Mouse (Mus musculus): ENCODE measurements around the gene Gnb3. TPM values are rescaled to one million over a fixed set of nuclear protein-coding genes. Genes with fewer than 3 reads are reported as not detected.
A peak's percentile ranks its signal among the peaks of the same experiment; 100 is the strongest.

The Gnb3 gene
- polyA plus RNA-seq, 1 experiment from 2014 or later, result 0.53 TPM

- H3K4me2 ChIP-seq (replicated peaks; ENCODE audit: low read depth), result peak within 1 kb of the TSS; percentile 84
- peaks cover 8% of the 10 kb centered on the region for H3K36me3 ChIP-seq (ENCODE audit: control insufficient read depth, insufficient read depth, low read length)
- WGBS, result under 1% methylated on average over 55 of the region's 55 CpGs
- H3K9me3 ChIP-seq (ENCODE audit: control insufficient read depth, low read length), result no peaks in the 10 kb centered on the region
- H3K27ac ChIP-seq (replicated peaks), result peak within 1 kb of the TSS; percentile 90
- peak within 1 kb of the TSS; percentile 66 for H3K4me3 ChIP-seq (ENCODE audit: low read depth, low read length)
- H3K4me1 ChIP-seq (replicated peaks; ENCODE audit: control insufficient read depth, insufficient read depth), result 0 out of 2 replicates have a peak, but pooled peaks cover 2% of the 10 kb centered on the region
- H3K27me3 ChIP-seq (ENCODE audit: control insufficient read depth, insufficient read depth, low read length), result no peaks in the 10 kb centered on the region
- no peak for TF ChIP-seq EP300 (optimal IDR thresholded peaks at IDR 0.05)
- peak; percentile 46 for TF ChIP-seq CTCF (IDR thresholded peaks at IDR 0.05; ENCODE audit: low read depth)
- H3K9ac ChIP-seq (ENCODE audit: low read length), result peak within 1 kb of the TSS; percentile 66
- ATAC-seq (ENCODE audit: low FRiP score, low TSS enrichment) (peak; percentile 95), DNase-seq (ENCODE audit: low spot score) (peak; percentile 99)
Measured at GRCm38 (mm10) chr6:124828868-124829798, 10.9 kb downstream of the Gnb3 start, which contains the start of the genes Usp5 and Cdca3. Gene Usp5, minus strand, starts transcription at chr6:124829484. Gene Cdca3, plus strand, starts transcription at chr6:124829547.

GRCm38 (mm10) chr6:124828101-124828592 lies 11.9 kb downstream of the Gnb3 start:
- peak overlapping the region; percentile 66 for H3K4me3 ChIP-seq (ENCODE audit: low read depth, low read length)
- peak overlapping the region; percentile 76 for H3K27ac ChIP-seq (replicated peaks)
- H3K4me1 ChIP-seq (replicated peaks; ENCODE audit: control insufficient read depth, insufficient read depth), result 0 out of 2 replicates have a peak, but pooled peaks cover 2% of the 10 kb centered on the region
- peak overlapping the region; percentile 83 for H3K4me2 ChIP-seq (replicated peaks; ENCODE audit: low read depth)
- TF ChIP-seq CTCF (IDR thresholded peaks at IDR 0.05; ENCODE audit: low read depth), result no peak; the same call in none of the 2 replicates
- TF ChIP-seq EP300 (optimal IDR thresholded peaks at IDR 0.05), result no peak
- H3K9ac ChIP-seq (ENCODE audit: low read length), result peak overlapping the region; percentile 60
- peaks cover 13% of the 10 kb centered on the region for H3K36me3 ChIP-seq (ENCODE audit: control insufficient read depth, insufficient read depth, low read length)
- whole genome bisulfite sequencing, result 18% methylated on average over 10 of the region's 10 CpGs
- DNase-seq (ENCODE audit: low spot score) (peak; percentile 49), ATAC-seq (ENCODE audit: low FRiP score, low TSS enrichment) (no peak)
- H3K27me3 ChIP-seq (ENCODE audit: control insufficient read depth, insufficient read depth, low read length), result no peaks in the 10 kb centered on the region
- no peaks in the 10 kb centered on the region for H3K9me3 ChIP-seq (ENCODE audit: control insufficient read depth, low read length)

- ATAC-seq (ENCODE audit: low FRiP score, low TSS enrichment) (no peak), DNase-seq (ENCODE audit: low spot score) (no peak)
- peaks cover 50% of the 10 kb centered on the region for H3K36me3 ChIP-seq (ENCODE audit: control insufficient read depth, insufficient read depth, low read length)
- H3K9ac ChIP-seq (ENCODE audit: low read length), result no peak overlapping the region
- TF ChIP-seq CTCF (IDR thresholded peaks at IDR 0.05; ENCODE audit: low read depth), result no peak
- no peak for TF ChIP-seq EP300 (optimal IDR thresholded peaks at IDR 0.05)
- no peak overlapping the region for H3K4me2 ChIP-seq (replicated peaks; ENCODE audit: low read depth)
- H3K27ac ChIP-seq (replicated peaks), result no peak overlapping the region
- no peaks in the 10 kb centered on the region for H3K4me1 ChIP-seq (replicated peaks; ENCODE audit: control insufficient read depth, insufficient read depth)
- no peaks in the 10 kb centered on the region for H3K9me3 ChIP-seq (ENCODE audit: control insufficient read depth, low read length)
- 91% methylated on average over 4 of the region's 4 CpGs for WGBS
- no peaks in the 10 kb centered on the region for H3K27me3 ChIP-seq (ENCODE audit: control insufficient read depth, insufficient read depth, low read length)
- H3K4me3 ChIP-seq (ENCODE audit: low read depth, low read length), result no peak overlapping the region
Measured at GRCm38 (mm10) chr6:124822049-124822448, 18.0 kb downstream of the Gnb3 start.

- ATAC-seq (ENCODE audit: low FRiP score, low TSS enrichment) (no peak), DNase-seq (ENCODE audit: low spot score) (no peak)
- Histone ChIP-seq H3K4me2 (replicated peaks; ENCODE audit: low read depth) (no peak overlapping the region), H3K27ac (replicated peaks) (no peak overlapping the region), H3K9ac (ENCODE audit: low read length) (no peak overlapping the region), H3K4me1 (replicated peaks; ENCODE audit: control insufficient read depth, insufficient read depth) (no peaks in the 10 kb centered on the region), H3K36me3 (ENCODE audit: control insufficient read depth, insufficient read depth, low read length) (peaks cover 51% of the 10 kb centered on the region), H3K27me3 (ENCODE audit: control insufficient read depth, insufficient read depth, low read length) (no peaks in the 10 kb centered on the region), H3K9me3 (ENCODE audit: control insufficient read depth, low read length) (no peaks in the 10 kb centered on the region), H3K4me3 (ENCODE audit: low read depth, low read length) (no peak overlapping the region)
- WGBS, result 94% methylated on average over 5 of the region's 5 CpGs
- TF ChIP-seq EP300 (optimal IDR thresholded peaks at IDR 0.05) (no peak), CTCF (IDR thresholded peaks at IDR 0.05; ENCODE audit: low read depth) (no peak)
Measured at GRCm38 (mm10) chr6:124820891-124821290, 19.2 kb downstream of the Gnb3 start.

GRCm38 (mm10) chr6:124817971-124818370 lies 22.1 kb downstream of the Gnb3 start:
- H3K4me2 ChIP-seq (replicated peaks; ENCODE audit: low read depth), result no peak overlapping the region
- H3K27ac ChIP-seq (replicated peaks), result no peak overlapping the region
- ATAC-seq (ENCODE audit: low FRiP score, low TSS enrichment) (no peak), DNase-seq (ENCODE audit: low spot score) (no peak)
- H3K36me3 ChIP-seq (ENCODE audit: control insufficient read depth, insufficient read depth, low read length), result peaks cover 45% of the 10 kb centered on the region
- TF ChIP-seq CTCF (IDR thresholded peaks at IDR 0.05; ENCODE audit: low read depth), result no peak
- TF ChIP-seq EP300 (optimal IDR thresholded peaks at IDR 0.05), result no peak
- 91% methylated on average over 8 of the region's 8 CpGs for WGBS
- H3K27me3 ChIP-seq (ENCODE audit: control insufficient read depth, insufficient read depth, low read length), result no peaks in the 10 kb centered on the region
- H3K4me3 ChIP-seq (ENCODE audit: low read depth, low read length), result no peak overlapping the region
- peaks cover 4% of the 10 kb centered on the region for H3K4me1 ChIP-seq (replicated peaks; ENCODE audit: control insufficient read depth, insufficient read depth)
- no peaks in the 10 kb centered on the region for H3K9me3 ChIP-seq (ENCODE audit: control insufficient read depth, low read length)
- no peak overlapping the region for H3K9ac ChIP-seq (ENCODE audit: low read length)

All from stomach, postnatal 0 days (tissue).